Mouse (Mus musculus) lung, embryonic 16.5 days (tissue): ENCODE measurements at regions not wholly inside any gene's neighbourhood (a gene's known extent, or its start where the extent isn't known, plus 50 kb on each side); places are given as distances from the start of the nearest gene placed in this dataset.

Source experiments
- ATAC-seq: fragments of 200-750 bp; cut with Nextera tagmentation; 2 replicates; pipeline ENCODE4 v1.8.0; 2017; ENCODE audit warnings: low read depth, mild to moderate bottlenecking, moderate library complexity
- H3K27ac ChIP-seq: fragments of 300-500 bp; sonication (generic); 2 replicates; pipeline ENCODE4 v1.5.1; 2014; ENCODE audit warnings: mild to moderate bottlenecking, control low read depth, low read length
- H3K27me3 ChIP-seq: fragments of 300-500 bp; sonication (generic); 2 replicates; pipeline ENCODE4 v1.6.1; 2014; ENCODE audit warnings: low read depth, low read length, mixed read lengths; ENCODE audit not compliant: control insufficient read depth, insufficient read depth
- H3K36me3 ChIP-seq: fragments of 300-500 bp; sonication (generic); 2 replicates; pipeline ENCODE4 v1.6.1; 2014; ENCODE audit warnings: low read length; ENCODE audit not compliant: control insufficient read depth, insufficient read depth
- H3K4me1 ChIP-seq: fragments of 300-500 bp; sonication (generic); replicated peaks from 2 replicates; pipeline ENCODE4 v1.6.1; 2014; ENCODE audit warnings: low read length, mixed read lengths; ENCODE audit not compliant: control insufficient read depth, insufficient read depth
- H3K4me2 ChIP-seq: fragments of 300-500 bp; sonication (generic); 2 replicates; pipeline ENCODE4 v1.6.1; 2014; ENCODE audit warnings: low read depth, low read length, control low read depth
- H3K4me3 ChIP-seq: fragments of 300-500 bp; sonication (generic); 2 replicates; pipeline ENCODE4 v1.5.1; 2014; ENCODE audit warnings: mild to moderate bottlenecking, low read length, control low read depth
- H3K9ac ChIP-seq: fragments of 300-500 bp; sonication (generic); 2 replicates; pipeline ENCODE4 v1.6.1; 2014; ENCODE audit warnings: low read length, control low read depth
- H3K9me3 ChIP-seq: fragments of 300-500 bp; sonication (generic); 2 replicates; pipeline ENCODE4 v1.6.1; 2016; ENCODE audit warnings: low read length; ENCODE audit not compliant: control insufficient read depth
- WGBS: fragments of 180-500 bp; shearing (Covaris S2); extraction: QIAGEN DNeasy Blood & Tissue Kit; methylation state at CpG from one replicate; pipeline ENCODE4 v1.1.7; 2014; 5-methylcytosine and 5-hydroxymethylcytosine counted together

DNA sequence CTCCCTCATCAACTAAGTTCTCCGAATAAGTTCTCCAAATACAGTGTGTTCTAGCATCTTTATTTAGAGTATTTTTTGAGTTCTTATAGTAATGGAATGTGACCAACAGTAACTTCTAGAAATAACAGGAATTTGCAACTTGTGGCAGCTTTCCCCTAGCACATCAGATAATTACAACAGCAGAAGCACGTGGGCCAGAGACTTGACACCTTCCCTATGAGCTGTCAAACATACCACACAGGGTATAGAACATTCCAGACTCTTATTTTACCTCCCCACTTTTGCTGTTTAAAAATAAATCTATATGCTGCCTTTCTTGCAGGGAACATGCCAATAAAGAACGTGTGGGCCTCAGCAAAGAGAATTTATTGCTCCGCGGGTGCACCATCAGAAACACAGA, 77.4 kb upstream of the Commd8 start:
- Histone ChIP-seq H3K27ac (no peak overlapping the region), H3K4me1 (no peaks in the 10 kb centered on the region), H3K4me3 (no peak overlapping the region), H3K9me3 (no peaks in the 10 kb centered on the region), H3K4me2 (no peak overlapping the region), H3K36me3 (0 out of 2 replicates have a peak, but pooled peaks cover under 1% of the 10 kb centered on the region), H3K27me3 (no peaks in the 10 kb centered on the region), H3K9ac (no peak overlapping the region)
- no peak for ATAC-seq
- 73% methylated on average over 5 of the region's 5 CpGs for WGBS

DNA sequence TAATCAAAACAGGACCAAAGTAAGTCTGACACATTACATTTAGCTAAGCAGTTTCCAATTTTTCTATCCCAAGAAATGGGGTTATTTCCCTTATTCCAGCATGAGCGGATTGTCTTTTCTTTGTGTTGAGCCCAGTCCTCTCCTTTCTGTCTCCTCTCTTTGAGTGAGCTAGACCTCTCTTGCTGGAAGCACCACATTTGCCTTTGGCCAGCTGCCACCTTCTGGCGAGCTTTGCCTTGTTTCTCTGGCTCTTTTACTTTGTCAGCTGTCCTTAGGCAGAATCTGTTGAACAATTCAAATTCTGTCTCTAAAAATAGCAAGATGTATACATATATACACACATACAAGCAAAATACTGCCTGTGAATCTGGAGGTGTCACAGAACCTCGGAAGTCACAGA, 76.1 kb upstream of the Commd8 start:
- H3K36me3 ChIP-seq, result 0 out of 2 replicates have a peak, but pooled peaks cover 2% of the 10 kb centered on the region
- peak; percentile 70 for ATAC-seq
- 52% methylated on average over 3 of the region's 3 CpGs for WGBS

DNA sequence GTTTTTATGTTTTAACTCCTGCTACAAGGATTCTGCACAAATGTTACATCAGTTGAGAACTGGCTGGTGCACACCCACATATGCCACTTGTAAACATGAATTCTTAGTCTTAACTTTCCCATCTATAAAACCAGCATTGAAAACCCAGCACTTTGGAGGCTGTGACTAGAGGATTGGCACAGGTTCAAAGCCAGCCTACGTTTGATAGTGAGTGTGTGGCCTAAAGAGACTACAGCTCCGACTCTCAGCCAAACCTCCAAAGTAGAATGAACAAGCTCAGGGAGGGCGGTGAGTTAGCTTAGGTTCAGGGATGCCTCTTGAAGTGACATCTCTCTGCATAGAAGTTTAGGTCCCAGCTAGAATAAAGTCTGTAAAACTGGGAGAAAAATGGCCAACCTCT, 75.0 kb upstream of the Commd8 start:
- Histone ChIP-seq H3K9ac (no peak overlapping the region), H3K4me3 (no peak overlapping the region), H3K36me3 (0 out of 2 replicates have a peak, but pooled peaks cover 2% of the 10 kb centered on the region), H3K27me3 (no peaks in the 10 kb centered on the region), H3K4me2 (no peak overlapping the region), H3K27ac (no peak overlapping the region), H3K9me3 (no peaks in the 10 kb centered on the region), H3K4me1 (no peaks in the 10 kb centered on the region)
- WGBS, result 57% methylated on average over 3 of the region's 3 CpGs
- ATAC-seq, result no peak

More for the DNA sequence above, 76.1 kb upstream of the Commd8 start:
- Histone ChIP-seq H3K27me3 (no peaks in the 10 kb centered on the region), H3K27ac (no peak overlapping the region), H3K9me3 (no peaks in the 10 kb centered on the region), H3K4me3 (no peak overlapping the region), H3K4me1 (no peaks in the 10 kb centered on the region), H3K4me2 (no peak overlapping the region), H3K9ac (no peak overlapping the region)

DNA sequence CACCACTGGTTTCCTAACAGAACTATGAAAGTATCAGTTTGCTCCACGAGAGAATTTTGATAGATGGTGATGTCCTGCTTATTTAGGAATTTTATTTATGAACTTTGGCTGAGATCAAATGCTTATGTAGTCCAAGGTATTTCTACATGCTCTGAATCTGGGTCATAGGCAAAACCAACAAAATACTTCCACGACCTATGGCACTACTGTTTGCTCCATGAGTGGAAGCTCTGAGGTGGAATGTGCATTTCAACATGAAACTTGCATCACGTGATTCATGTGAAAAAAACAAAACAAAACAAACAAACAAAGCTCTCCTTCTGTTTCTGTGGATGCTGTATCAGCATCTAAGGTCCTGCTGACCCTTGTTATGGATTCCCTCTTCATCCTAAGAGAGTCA, 73.5 kb upstream of the Commd8 start:
- Histone ChIP-seq H3K4me3 (no peak overlapping the region), H3K27ac (no peak overlapping the region), H3K36me3 (0 out of 2 replicates have a peak, but pooled peaks cover 2% of the 10 kb centered on the region), H3K9ac (no peak overlapping the region), H3K27me3 (no peaks in the 10 kb centered on the region), H3K4me1 (no peaks in the 10 kb centered on the region), H3K9me3 (no peaks in the 10 kb centered on the region), H3K4me2 (no peak overlapping the region)
- ATAC-seq, result no peak
- 75% methylated on average over 3 of the region's 3 CpGs for WGBS

DNA sequence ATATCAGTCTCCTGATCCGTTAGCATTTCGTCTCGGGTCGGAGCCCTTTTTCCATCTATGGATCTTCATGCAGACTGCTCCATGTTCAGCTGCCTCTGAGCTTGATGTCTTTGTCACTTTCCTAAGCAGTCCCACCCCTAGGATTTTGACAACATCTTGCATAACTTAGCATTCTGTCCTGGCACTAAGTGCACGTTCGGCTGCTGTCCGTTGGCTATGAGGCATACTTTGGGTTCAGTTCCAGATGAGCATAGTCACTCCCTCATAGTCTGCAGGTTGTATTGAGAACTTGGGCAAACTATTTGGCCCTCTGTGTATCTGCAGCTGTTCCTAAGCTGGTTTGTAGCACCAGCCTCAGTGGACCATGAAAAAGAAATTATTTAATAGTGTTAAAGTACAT, 72.3 kb upstream of the Commd8 start:
- Histone ChIP-seq H3K4me1 (no peaks in the 10 kb centered on the region), H3K36me3 (0 out of 2 replicates have a peak, but pooled peaks cover 2% of the 10 kb centered on the region), H3K4me3 (no peak overlapping the region), H3K27ac (no peak overlapping the region), H3K9me3 (no peaks in the 10 kb centered on the region), H3K4me2 (no peak overlapping the region), H3K9ac (no peak overlapping the region), H3K27me3 (no peaks in the 10 kb centered on the region)
- no peak for ATAC-seq
- 85% methylated on average over 7 of the region's 7 CpGs for WGBS

DNA sequence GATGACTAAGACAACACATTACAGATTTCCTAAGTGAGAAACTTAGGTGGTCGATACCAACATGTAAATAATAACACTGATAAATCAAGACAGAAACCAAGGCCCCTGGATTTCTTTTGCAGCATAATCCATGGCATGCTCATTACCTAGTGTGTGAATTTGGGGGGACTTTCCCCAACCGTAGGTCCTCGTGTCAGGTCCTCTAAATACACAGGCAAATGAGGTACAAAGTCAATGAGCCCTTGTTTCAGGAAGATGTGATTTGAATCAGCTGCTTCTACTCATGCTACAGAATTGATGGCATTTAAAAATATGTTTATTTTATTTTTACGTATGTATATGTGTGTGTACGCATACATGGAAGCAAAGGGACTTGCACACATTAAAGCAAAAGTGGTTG, 59.0 kb upstream of the Commd8 start:
- peaks cover 12% of the 10 kb centered on the region for H3K4me1 ChIP-seq
- no peak overlapping the region for H3K9ac ChIP-seq
- ATAC-seq, result no peak
- no peaks in the 10 kb centered on the region for H3K27me3 ChIP-seq
- no peak overlapping the region for H3K4me2 ChIP-seq
- WGBS, result 78% methylated on average over 5 of the region's 5 CpGs
- H3K36me3 ChIP-seq, result no peaks in the 10 kb centered on the region; the same call in 1 of the 2 replicates
- H3K27ac ChIP-seq, result no peak overlapping the region
- H3K4me3 ChIP-seq, result no peak overlapping the region
- H3K9me3 ChIP-seq, result no peaks in the 10 kb centered on the region

DNA sequence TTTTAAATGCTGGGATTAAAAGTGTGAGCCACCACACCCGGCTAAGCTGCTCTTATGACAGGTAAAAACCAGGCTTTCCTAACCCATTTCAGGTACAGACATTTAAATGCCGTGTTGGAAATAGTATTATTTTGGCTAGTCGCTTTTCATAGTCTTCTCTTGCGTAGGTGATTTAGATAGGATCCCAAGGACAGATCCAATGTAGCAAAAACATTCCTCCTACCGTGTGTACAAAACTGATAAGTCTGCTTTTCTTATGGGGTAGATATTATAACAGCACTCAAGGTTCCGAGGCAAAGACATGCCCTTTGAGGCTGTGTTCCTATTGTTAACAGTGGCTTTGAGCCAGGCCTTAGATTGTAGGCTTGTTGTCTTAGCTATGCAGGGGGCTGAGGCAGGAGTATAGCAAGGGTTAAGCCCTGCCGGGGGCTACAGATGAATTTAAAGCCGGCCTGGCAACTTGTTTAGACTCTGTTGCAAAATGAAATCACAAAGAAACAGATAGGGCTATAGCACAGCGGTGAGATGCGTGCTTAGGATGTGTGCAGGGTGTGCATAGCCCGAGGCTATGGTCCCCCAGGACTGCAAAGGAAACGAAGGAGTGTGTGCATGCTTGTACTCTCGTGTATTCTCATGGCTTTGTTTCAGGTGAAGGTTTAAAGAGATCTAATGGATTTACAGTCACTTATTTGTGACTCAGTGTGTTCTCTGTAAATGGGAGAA, 57.7 kb upstream of the Commd8 start:
- Histone ChIP-seq H3K27me3 (no peaks in the 10 kb centered on the region), H3K4me3 (no peak overlapping the region), H3K4me2 (no peak overlapping the region), H3K9ac (no peak overlapping the region), H3K36me3 (no peaks in the 10 kb centered on the region; the same call in 1 of the 2 replicates), H3K9me3 (no peaks in the 10 kb centered on the region), H3K27ac (peak overlapping the region; percentile 24; the same call in 1 of the 2 replicates), H3K4me1 (peaks cover 12% of the 10 kb centered on the region)
- ATAC-seq, result no peak
- 74% methylated on average over 13 of the region's 13 CpGs for WGBS

DNA sequence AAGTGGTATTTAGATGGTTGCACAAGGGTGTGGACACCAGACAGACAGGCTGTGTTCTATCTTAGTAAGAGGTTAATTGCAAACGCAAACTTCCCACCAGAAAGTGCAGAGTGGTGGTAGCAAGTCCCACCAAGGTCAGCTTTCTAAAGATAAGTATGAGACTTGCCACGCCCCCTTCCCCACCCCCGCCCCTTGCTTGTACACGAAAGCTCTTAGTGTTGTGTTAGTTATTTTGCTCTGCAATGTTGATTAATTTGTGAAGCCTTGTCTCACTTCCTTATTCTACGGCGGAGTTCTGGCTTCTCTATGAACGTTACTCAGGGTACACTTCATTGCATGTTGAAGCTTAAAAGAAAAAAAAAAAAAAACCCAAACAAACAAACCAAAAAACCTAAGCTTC, 57.1 kb upstream of the Commd8 start:
- no peaks in the 10 kb centered on the region; the same call in 1 of the 2 replicates for H3K36me3 ChIP-seq
- peak; percentile 75 for ATAC-seq
- 8% methylated on average over 7 of the region's 7 CpGs for WGBS
- H3K4me2 ChIP-seq, result peak overlapping the region; percentile 28; the same call in 1 of the 2 replicates
- H3K9me3 ChIP-seq, result no peaks in the 10 kb centered on the region
- H3K9ac ChIP-seq, result no peak overlapping the region
- peaks cover 12% of the 10 kb centered on the region for H3K4me1 ChIP-seq
- H3K27me3 ChIP-seq, result no peaks in the 10 kb centered on the region
- peak overlapping the region; percentile 24; the same call in 1 of the 2 replicates for H3K27ac ChIP-seq
- H3K4me3 ChIP-seq, result no peak overlapping the region

DNA sequence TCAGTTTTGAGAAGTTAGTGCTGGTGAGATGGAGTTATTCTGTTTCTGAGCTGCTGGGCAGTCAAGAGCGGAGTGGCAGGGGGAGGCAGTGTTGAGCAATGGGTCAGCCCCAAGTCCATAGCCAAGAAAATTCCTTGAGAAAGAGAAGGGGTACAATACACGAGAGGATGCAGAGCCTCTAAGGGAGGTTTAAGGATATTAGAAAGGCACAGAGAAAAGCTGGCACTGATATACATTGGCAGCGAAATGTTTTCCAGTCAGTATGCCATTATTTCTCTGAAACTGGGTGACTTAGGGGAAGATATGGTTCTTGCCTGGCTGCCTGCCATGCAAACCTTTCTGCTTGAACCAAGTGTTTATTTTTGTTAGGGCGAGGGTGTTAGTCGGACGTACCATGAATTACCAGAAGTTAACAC, 56.6 kb upstream of the Commd8 start:
- Histone ChIP-seq H3K9me3 (no peaks in the 10 kb centered on the region), H3K4me1 (peaks cover 12% of the 10 kb centered on the region), H3K27me3 (no peaks in the 10 kb centered on the region), H3K36me3 (no peaks in the 10 kb centered on the region; the same call in 1 of the 2 replicates), H3K4me3 (no peak overlapping the region), H3K9ac (no peak overlapping the region), H3K27ac (peak overlapping the region; percentile 76), H3K4me2 (peak overlapping the region; percentile 28)
- WGBS, result 12% methylated on average over 6 of the region's 6 CpGs
- ATAC-seq, result peak; percentile 82
